Comparison of ENCODE assay signal across 10 mouse cellular contexts in genomic region chr15:62295233-62295927, GRCm38 (mm10).
DNase-seq lines count a peak whose midpoint lies in the region; ATAC-seq and TF ChIP-seq lines count a peak whose summit lies in the region.
"Had no signal": no experiment of that assay in that cellular context is flagged by ENCODE, and none has a peak within 500 bp of the region (broad histone marks: within the 10 kb centered on the region; RNA-seq: fewer than 3 reads in every experiment).

No protein-coding gene starts in this region.

- H3K4me2 ChIP-seq in limb, embryonic 11.5 days (ENCODE audit: low read depth, severe bottlenecking), result no peak overlapping the region
- H3K4me2 ChIP-seq in heart, embryonic 13.5 days, result peak overlapping the region; percentile 31
- 0 out of 2 replicates have a peak overlapping the region, but pooled peaks have one; percentile 23 for H3K4me2 ChIP-seq in lung, embryonic 14.5 days
- H3K4me2 ChIP-seq in stomach, embryonic 16.5 days (ENCODE audit: low read depth, low read length), result peak overlapping the region; percentile 7; the same call in 1 of the 2 replicates
- H3K4me2 ChIP-seq: embryonic facial prominence, embryonic 15.5 days; neural tube, embryonic 13.5 days had no signal

- H3K9me3 ChIP-seq in limb, embryonic 11.5 days (ENCODE audit: control insufficient read depth, low read length), result no peaks in the 10 kb centered on the region
- no peaks in the 10 kb centered on the region for H3K9me3 ChIP-seq in limb, embryonic 10.5 days (replicated peaks)
- H3K9me3 ChIP-seq in heart, embryonic 13.5 days, result no peaks in the 10 kb centered on the region
- H3K9me3 ChIP-seq in lung, embryonic 14.5 days (ENCODE audit: low read depth, low read length), result no peaks in the 10 kb centered on the region
- H3K9me3 ChIP-seq in stomach, embryonic 16.5 days (replicated peaks; ENCODE audit: control insufficient read depth, low read length), result no peaks in the 10 kb centered on the region
- H3K9me3 ChIP-seq: embryonic facial prominence, embryonic 15.5 days; neural tube, embryonic 13.5 days had no signal

- TF ChIP-seq CTCF in lung, embryonic 14.5 days (IDR thresholded peaks at IDR 0.05; ENCODE audit: low read depth), result no peak

- H3K36me3 ChIP-seq in limb, embryonic 11.5 days (ENCODE audit: control insufficient read depth, insufficient read depth, low read length), result no peaks in the 10 kb centered on the region
- no peaks in the 10 kb centered on the region for H3K36me3 ChIP-seq in limb, embryonic 10.5 days
- H3K36me3 ChIP-seq in heart, embryonic 13.5 days, result no peaks in the 10 kb centered on the region
- no peaks in the 10 kb centered on the region for H3K36me3 ChIP-seq in lung, embryonic 14.5 days (ENCODE audit: insufficient read depth)
- no peaks in the 10 kb centered on the region for H3K36me3 ChIP-seq in stomach, embryonic 16.5 days (ENCODE audit: control insufficient read depth, insufficient read depth, low read length)
- H3K36me3 ChIP-seq: embryonic facial prominence, embryonic 15.5 days; neural tube, embryonic 13.5 days had no signal

- no peak overlapping the region for H3K27ac ChIP-seq in limb, embryonic 11.5 days (replicated peaks; ENCODE audit: low read depth, low read length)
- H3K27ac ChIP-seq in limb, embryonic 10.5 days, result no peak overlapping the region
- H3K27ac ChIP-seq in heart, embryonic 13.5 days (replicated peaks), result no peak overlapping the region
- peak overlapping the region; percentile 30; the same call in 1 of the 2 replicates for H3K27ac ChIP-seq in lung, embryonic 14.5 days (ENCODE audit: low read depth)
- peak overlapping the region; percentile 12; the same call in 1 of the 2 replicates for H3K27ac ChIP-seq in stomach, embryonic 16.5 days (ENCODE audit: low read length)
- H3K27ac ChIP-seq: embryonic facial prominence, embryonic 15.5 days; neural tube, embryonic 13.5 days had no signal

- ATAC-seq in limb, embryonic 11.5 days (ENCODE audit: insufficient number of reproducible peaks, low FRiP score, low TSS enrichment, low read depth), result no peak
- ATAC-seq in heart, embryonic 13.5 days (ENCODE audit: extremely low read depth, insufficient number of reproducible peaks, low FRiP score, low TSS enrichment), result no peak
- ATAC-seq in lung, embryonic 14.5 days (ENCODE audit: insufficient read depth), result 0 out of 2 replicates have a peak, but pooled peaks have one; percentile 35
- peak; percentile 72; the same call in 1 of the 2 replicates for ATAC-seq in stomach, embryonic 16.5 days (ENCODE audit: insufficient read depth, low FRiP score)
- no peak for ATAC-seq in erythroblast, adult 5-6 weeks (replicated peaks; ENCODE audit: low FRiP score, poor library complexity, severe bottlenecking)

- no peaks in the 10 kb centered on the region for H3K27me3 ChIP-seq in limb, embryonic 11.5 days (ENCODE audit: control insufficient read depth, insufficient read depth, low read length)
- no peaks in the 10 kb centered on the region for H3K27me3 ChIP-seq in limb, embryonic 10.5 days (ENCODE audit: low read depth, poor library complexity, severe bottlenecking)
- no peaks in the 10 kb centered on the region for H3K27me3 ChIP-seq in heart, embryonic 13.5 days (replicated peaks)
- H3K27me3 ChIP-seq in lung, embryonic 14.5 days (ENCODE audit: insufficient read depth, low read length), result no peaks in the 10 kb centered on the region
- H3K27me3 ChIP-seq in stomach, embryonic 16.5 days (ENCODE audit: control insufficient read depth, insufficient read depth, low read length), result no peaks in the 10 kb centered on the region
- H3K27me3 ChIP-seq: embryonic facial prominence, embryonic 15.5 days; neural tube, embryonic 13.5 days had no signal

- no peak overlapping the region for H3K4me3 ChIP-seq in limb, embryonic 11.5 days (ENCODE audit: low read depth, low read length)
- H3K4me3 ChIP-seq in limb, embryonic 10.5 days, result no peak overlapping the region
- no peak overlapping the region for H3K4me3 ChIP-seq in heart, embryonic 13.5 days
- H3K4me3 ChIP-seq in lung, embryonic 14.5 days (ENCODE audit: low read depth, low read length), result no peak overlapping the region
- H3K4me3 ChIP-seq in stomach, embryonic 16.5 days (replicated peaks; ENCODE audit: low read length), result no peak overlapping the region
- H3K4me3 ChIP-seq: embryonic facial prominence, embryonic 15.5 days; neural tube, embryonic 13.5 days had no signal

- peak; percentile 23 for DNase-seq in limb, embryonic 11.5 days (ENCODE audit: low spot score)
- DNase-seq in limb, embryonic 10.5 days (ENCODE audit: low spot score), result no peak
- DNase-seq in cerebellum, postnatal 25 days, result peak; percentile 33 to 50
- peak; percentile 86 to 96 for DNase-seq in kidney, postnatal 36 days
- peak; percentile 24 for DNase-seq in lung, embryonic 14.5 days

- H3K9ac ChIP-seq in limb, embryonic 11.5 days (ENCODE audit: low read length), result no peak overlapping the region
- 0 out of 2 replicates have a peak overlapping the region, but pooled peaks have one; percentile 37 for H3K9ac ChIP-seq in heart, embryonic 13.5 days
- H3K9ac ChIP-seq in lung, embryonic 14.5 days, result no peak overlapping the region
- no peak overlapping the region for H3K9ac ChIP-seq in stomach, embryonic 16.5 days (ENCODE audit: low read length)
- H3K9ac ChIP-seq: embryonic facial prominence, embryonic 15.5 days; neural tube, embryonic 13.5 days had no signal

- H3K4me1 ChIP-seq in limb, embryonic 11.5 days (ENCODE audit: control insufficient read depth, insufficient read depth, low read length), result peaks cover 3% of the 10 kb centered on the region; the same call in 1 of the 2 replicates
- H3K4me1 ChIP-seq in limb, embryonic 10.5 days, result peaks cover 9% of the 10 kb centered on the region
- H3K4me1 ChIP-seq in heart, embryonic 13.5 days, result peaks cover 13% of the 10 kb centered on the region
- H3K4me1 ChIP-seq in lung, embryonic 14.5 days (ENCODE audit: insufficient read depth), result no peaks in the 10 kb centered on the region
- peaks cover 4% of the 10 kb centered on the region; the same call in 1 of the 2 replicates for H3K4me1 ChIP-seq in stomach, embryonic 16.5 days (ENCODE audit: control insufficient read depth, insufficient read depth, low read length)

- WGBS in limb, embryonic 11.5 days, result 35% methylated on average over 8 of the region's 8 CpGs
- WGBS in limb, embryonic 10.5 days, result 39% methylated on average over 8 of the region's 8 CpGs
- WGBS in heart, embryonic 13.5 days, result 35% methylated on average over 8 of the region's 8 CpGs
- 31% methylated on average over 8 of the region's 8 CpGs for WGBS in lung, embryonic 14.5 days
- 31% methylated on average over 8 of the region's 8 CpGs for WGBS in stomach, embryonic 16.5 days

Comparison
In these comparisons a context has a peak if more than half of its experiments do, and no peak if none do; other contexts are left out.
1. ATAC-seq: peak in lung, embryonic 14.5 days (single experiment) and stomach, embryonic 16.5 days (single experiment); none in limb, embryonic 11.5 days (single experiment), heart, embryonic 13.5 days (single experiment) and erythroblast, adult 5-6 weeks (single experiment).
2. H3K27ac ChIP-seq: peak in lung, embryonic 14.5 days (single experiment) and stomach, embryonic 16.5 days (single experiment); none in limb, embryonic 11.5 days (single experiment), limb, embryonic 10.5 days (single experiment) and heart, embryonic 13.5 days (single experiment).